Mouse (Mus musculus): ENCODE measurements around the gene Sv2c.

DNA sequence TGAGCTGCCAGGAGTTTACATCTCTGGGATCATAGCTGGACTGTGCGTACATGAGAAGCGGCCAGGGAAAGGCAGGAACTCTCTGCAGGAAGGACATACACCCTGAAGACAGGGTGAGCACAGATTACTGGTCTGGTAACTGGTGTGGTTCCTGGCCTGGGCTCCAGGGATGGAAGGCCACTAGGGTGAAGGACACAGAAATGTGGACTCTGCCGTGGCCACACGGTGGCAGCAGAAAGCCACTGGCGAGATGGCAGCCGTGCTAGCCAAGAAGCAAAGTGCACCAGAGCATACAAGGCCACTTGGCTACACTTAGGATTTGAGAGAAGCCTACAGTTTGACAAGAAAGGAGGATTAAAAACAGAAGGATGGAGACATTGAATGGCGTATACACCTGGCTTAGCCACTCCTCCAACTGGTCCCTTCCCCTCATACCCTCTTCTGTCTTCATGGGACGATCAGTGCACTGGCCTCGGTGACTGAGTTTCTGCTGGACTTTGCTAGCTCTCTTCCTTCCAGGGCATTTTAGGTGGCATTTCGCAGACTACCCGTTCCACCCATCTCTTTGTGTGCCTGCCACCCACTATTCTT is 158.9 kb downstream of the Sv2c start:
- TF ChIP-seq POLR2A (IDR thresholded peaks at IDR 0.05; ENCODE audit: borderline replicate concordance, extremely low read depth, low read depth, low read length) (no peak), CTCF (IDR thresholded peaks at IDR 0.05; ENCODE audit: insufficient read depth, low read length) (peak; percentile 86)

All from lung, adult 2 months (tissue).